Mouse (Mus musculus): ENCODE measurements at regions not wholly inside any gene's neighbourhood (a gene's known extent, or its start where the extent isn't known, plus 50 kb on each side); places are given as distances from the start of the nearest gene placed in this dataset.

- no peak for TF ChIP-seq CTCF (IDR thresholded peaks at IDR 0.05; ENCODE audit: low read depth)
- no peak for TF ChIP-seq EP300 (optimal IDR thresholded peaks at IDR 0.05)
Measured at GRCm38 (mm10) chr15:60333573-60334306, 317.3 kb upstream of the 4933412E24Rik start.
